Mouse (Mus musculus) intestine, embryonic 14.5 days (tissue): ENCODE measurements at regions not wholly inside any gene's neighbourhood (a gene's known extent, or its start where the extent isn't known, plus 50 kb on each side); places are given as distances from the start of the nearest gene placed in this dataset.

Experiments
- ATAC-seq: fragments of 200-750 bp; cut with Nextera tagmentation; replicated peaks from 2 replicates; pipeline ENCODE4 v1.8.0; 2017; ENCODE audit warnings: low read depth, moderate number of reproducible peaks, moderate TSS enrichment, moderate library complexity; ENCODE audit not compliant: low FRiP score, low TSS enrichment
- DNase-seq: peaks from one replicate; pipeline ENCODE4 v3.0.0-alpha.2; 2018; ENCODE audit warnings: low spot score
- H3K27ac ChIP-seq: fragments of 300-500 bp; sonication (generic); 2 replicates; pipeline ENCODE4 v1.5.1; 2014; ENCODE audit warnings: low read depth, mild to moderate bottlenecking, control low read depth
- H3K27me3 ChIP-seq: fragments of 300-500 bp; sonication (generic); replicated peaks from 2 replicates; pipeline ENCODE4 v1.6.1; 2014; ENCODE audit warnings: low read length, control low read depth; ENCODE audit not compliant: control insufficient read depth, insufficient read depth
- H3K36me3 ChIP-seq: fragments of 300-500 bp; sonication (generic); 2 replicates; pipeline ENCODE4 v1.6.1; 2014; ENCODE audit warnings: low read length, control low read depth; ENCODE audit not compliant: control insufficient read depth, insufficient read depth
- H3K4me1 ChIP-seq: fragments of 300-500 bp; sonication (generic); replicated peaks from 2 replicates; pipeline ENCODE4 v1.6.1; 2014; ENCODE audit warnings: low read length, control low read depth, mixed read lengths; ENCODE audit not compliant: control insufficient read depth, insufficient read depth
- H3K4me2 ChIP-seq: fragments of 300-500 bp; sonication (generic); 2 replicates; pipeline ENCODE4 v1.6.1; 2014; ENCODE audit warnings: low read length
- H3K4me3 ChIP-seq: fragments of 300-500 bp; sonication (generic); 2 replicates; pipeline ENCODE4 v1.5.1; 2014; ENCODE audit warnings: low read depth, low read length, control low read depth, mixed read lengths
- H3K9ac ChIP-seq: fragments of 300-500 bp; sonication (generic); 2 replicates; pipeline ENCODE4 v1.6.1; 2014; ENCODE audit warnings: mild to moderate bottlenecking, low read length
- H3K9me3 ChIP-seq: fragments of 300-500 bp; sonication (generic); 2 replicates; pipeline ENCODE4 v1.6.1; 2016; ENCODE audit warnings: low read length, control low read depth; ENCODE audit not compliant: control insufficient read depth
- WGBS: fragments of 180-500 bp; shearing (Covaris S2); extraction: QIAGEN DNeasy Blood & Tissue Kit; methylation state at CpG from one replicate; pipeline ENCODE4 v1.1.7; 2014; 5-methylcytosine and 5-hydroxymethylcytosine counted together

DNA sequence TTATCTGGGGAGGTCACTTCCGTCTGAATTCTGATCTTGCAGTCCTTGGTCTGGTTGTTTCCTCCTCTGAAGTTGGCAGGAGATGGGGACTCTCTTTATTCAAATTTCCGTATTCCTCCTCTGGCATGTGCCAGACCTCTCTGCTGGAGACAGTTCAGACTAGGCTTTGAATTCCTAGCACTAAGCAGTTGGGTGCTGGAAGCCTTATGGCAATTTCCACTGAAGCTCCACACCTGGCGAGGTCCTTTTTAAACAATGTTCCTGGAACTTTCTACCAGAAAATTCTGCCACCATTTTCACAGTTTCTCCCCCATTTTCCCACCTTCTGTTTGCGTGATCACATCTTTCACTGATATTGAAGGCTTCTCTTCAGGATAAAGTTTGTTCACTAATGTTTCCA lies 205.7 kb upstream of the Tyrp1 start:
- DNase-seq, result no peak
- no peak for ATAC-seq
- H3K4me2 ChIP-seq, result no peak overlapping the region
- H3K4me1 ChIP-seq, result no peaks in the 10 kb centered on the region
- H3K9ac ChIP-seq, result no peak overlapping the region
- no peaks in the 10 kb centered on the region for H3K36me3 ChIP-seq
- H3K9me3 ChIP-seq, result no peaks in the 10 kb centered on the region
- no peaks in the 10 kb centered on the region for H3K27me3 ChIP-seq
- WGBS, result 78% methylated on average over 4 of the region's 4 CpGs
- H3K27ac ChIP-seq, result no peak overlapping the region
- no peak overlapping the region for H3K4me3 ChIP-seq

DNA sequence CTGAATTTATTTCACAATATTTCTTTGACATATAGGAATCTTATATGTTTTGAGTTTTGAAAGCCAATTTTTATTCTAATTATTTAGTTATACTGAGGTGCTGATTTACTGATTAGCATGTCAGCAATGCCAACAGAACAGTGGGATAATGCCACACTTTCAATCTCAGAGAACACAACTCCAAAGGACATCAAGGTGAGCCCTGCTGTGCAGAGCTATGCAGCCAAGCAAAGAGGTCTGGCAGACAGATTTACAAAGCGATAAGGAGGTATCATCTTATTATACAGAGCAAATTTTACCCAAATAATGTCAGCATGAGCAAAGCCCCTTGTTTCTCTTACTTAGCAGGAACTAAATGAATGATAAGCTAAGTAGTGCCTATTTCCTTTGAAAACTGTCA lies 204.7 kb upstream of the Tyrp1 start:
- H3K4me2 ChIP-seq, result no peak overlapping the region
- WGBS, result 69% methylated on average over 1 of the region's 1 CpGs
- H3K9ac ChIP-seq, result no peak overlapping the region
- H3K27ac ChIP-seq, result no peak overlapping the region
- no peaks in the 10 kb centered on the region for H3K4me1 ChIP-seq
- ATAC-seq (no peak), DNase-seq (no peak)
- H3K9me3 ChIP-seq, result no peaks in the 10 kb centered on the region
- H3K4me3 ChIP-seq, result no peak overlapping the region
- H3K27me3 ChIP-seq, result no peaks in the 10 kb centered on the region
- no peaks in the 10 kb centered on the region for H3K36me3 ChIP-seq

DNA sequence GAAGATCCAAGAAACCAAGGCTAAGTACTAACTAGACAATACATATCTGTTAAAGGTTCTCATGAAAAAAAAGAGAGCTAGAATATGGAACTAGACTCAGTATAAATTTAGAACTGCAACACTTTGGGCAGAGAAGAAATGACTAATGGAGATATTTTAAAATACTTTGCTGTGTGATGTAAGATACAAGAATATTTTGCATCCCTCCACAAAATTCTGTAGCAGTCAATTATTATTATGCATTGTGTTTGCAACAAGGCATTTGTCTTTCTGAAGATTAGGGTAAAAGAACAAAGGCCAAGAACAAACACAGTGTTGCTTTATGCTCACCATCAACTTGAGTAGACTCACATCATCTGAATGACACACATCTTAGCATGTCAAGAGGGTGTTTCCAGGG lies 203.7 kb upstream of the Tyrp1 start:
- H3K9me3 ChIP-seq, result no peaks in the 10 kb centered on the region

DNA sequence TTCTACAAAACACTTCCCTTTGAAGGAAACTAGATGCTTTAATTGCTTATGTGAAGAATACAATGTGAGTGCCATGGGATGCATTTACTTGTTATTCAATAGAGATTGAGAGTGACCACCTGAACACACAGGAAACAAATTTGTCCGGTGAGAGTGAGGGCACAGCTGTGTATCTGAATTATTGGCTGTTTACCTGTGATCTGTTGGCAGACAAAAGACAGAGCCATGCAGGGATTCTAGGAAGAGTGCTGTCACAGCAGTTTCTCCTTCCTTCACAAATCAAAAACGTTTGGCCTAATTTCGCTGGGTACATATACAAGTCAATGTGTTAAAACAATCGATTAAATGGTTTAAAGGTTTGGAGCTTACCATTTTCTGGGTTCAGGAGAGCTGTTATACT lies 202.9 kb upstream of the Tyrp1 start:
- DNase-seq (no peak), ATAC-seq (no peak)
- WGBS, result 44% methylated on average over 4 of the region's 4 CpGs
- H3K9ac ChIP-seq, result no peak overlapping the region
- no peak overlapping the region for H3K4me3 ChIP-seq
- H3K4me1 ChIP-seq, result no peaks in the 10 kb centered on the region
- H3K4me2 ChIP-seq, result no peak overlapping the region
- H3K27me3 ChIP-seq, result no peaks in the 10 kb centered on the region
- H3K27ac ChIP-seq, result no peak overlapping the region
- H3K9me3 ChIP-seq, result no peaks in the 10 kb centered on the region
- H3K36me3 ChIP-seq, result no peaks in the 10 kb centered on the region

More for the DNA sequence above, 203.7 kb upstream of the Tyrp1 start:
- ATAC-seq (no peak), DNase-seq (no peak)
- Histone ChIP-seq H3K27me3 (no peaks in the 10 kb centered on the region), H3K4me2 (no peak overlapping the region), H3K27ac (no peak overlapping the region), H3K4me1 (no peaks in the 10 kb centered on the region), H3K9ac (no peak overlapping the region), H3K4me3 (no peak overlapping the region), H3K36me3 (no peaks in the 10 kb centered on the region)

DNA sequence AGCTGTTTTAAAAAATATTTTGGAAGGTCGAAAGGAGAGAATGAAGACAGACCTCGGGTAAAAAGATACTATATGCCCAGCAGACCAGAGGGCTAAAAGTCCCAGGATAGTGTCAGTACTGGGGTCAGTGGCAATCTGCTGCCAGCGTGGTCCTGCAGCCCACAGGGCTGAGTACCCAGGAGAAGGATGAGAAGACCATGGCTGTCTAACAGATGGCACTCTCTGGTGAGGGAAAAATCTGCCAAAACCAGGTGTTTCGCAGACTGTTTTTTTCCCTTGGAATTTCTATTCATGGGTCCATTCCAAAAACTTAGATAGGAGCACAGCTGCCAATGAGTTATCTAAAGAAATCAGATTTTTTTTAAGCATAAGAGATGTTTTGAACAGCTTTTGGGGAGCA lies 202.5 kb upstream of the Tyrp1 start:
- Histone ChIP-seq H3K4me3 (no peak overlapping the region), H3K36me3 (no peaks in the 10 kb centered on the region), H3K9ac (no peak overlapping the region), H3K27ac (no peak overlapping the region), H3K9me3 (no peaks in the 10 kb centered on the region), H3K4me1 (no peaks in the 10 kb centered on the region), H3K4me2 (no peak overlapping the region), H3K27me3 (no peaks in the 10 kb centered on the region)
- ATAC-seq (no peak), DNase-seq (no peak)
- 58% methylated on average over 4 of the region's 4 CpGs for WGBS

DNA sequence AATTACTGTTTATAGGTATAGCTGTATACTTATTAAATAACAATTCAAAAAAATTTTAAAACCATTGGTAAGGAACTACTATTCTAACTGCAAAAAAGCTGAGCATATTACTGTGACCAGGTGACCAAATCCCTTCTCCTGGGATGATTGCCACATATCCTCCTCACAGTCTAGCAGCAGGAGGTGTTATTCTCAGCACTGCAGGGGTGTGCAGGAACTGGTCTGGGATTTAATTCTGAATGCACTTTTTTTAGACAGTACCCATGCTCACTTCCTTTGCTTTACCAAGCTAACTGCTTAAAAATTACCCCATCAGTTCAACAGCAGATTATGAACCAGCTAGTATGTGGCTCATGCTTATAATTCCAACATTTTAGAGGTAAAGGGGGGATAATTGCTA lies 195.5 kb upstream of the Tyrp1 start:
- no peaks in the 10 kb centered on the region for H3K4me1 ChIP-seq
- DNase-seq, result no peak
- no peak overlapping the region for H3K27ac ChIP-seq
- ATAC-seq, result no peak
- H3K27me3 ChIP-seq, result no peaks in the 10 kb centered on the region
- H3K36me3 ChIP-seq, result no peaks in the 10 kb centered on the region
- H3K4me3 ChIP-seq, result no peak overlapping the region
- H3K4me2 ChIP-seq, result no peak overlapping the region
- no peak overlapping the region for H3K9ac ChIP-seq
- H3K9me3 ChIP-seq, result no peaks in the 10 kb centered on the region
